Mouse (Mus musculus): ENCODE measurements at regions not wholly inside any gene's neighbourhood (a gene's known extent, or its start where the extent isn't known, plus 50 kb on each side); places are given as distances from the start of the nearest gene placed in this dataset.
A peak's percentile ranks its signal among the peaks of the same experiment; 100 is the strongest.
"Not testable (repeated sequence)": the region's sequence is repeated elsewhere in the genome, so short reads cannot be mapped to it uniquely, and the experiment has no call there.

- no peak for DNase-seq (ENCODE audit: low spot score in 2 of 2)
These were observed 55.9 kb downstream of the Tmem121 start for GRCm38 (mm10) chr12:113241373-113242193.

GRCm38 (mm10) chr12:113242194-113242510, 56.4 kb downstream of the Tmem121 start:
- no peak for DNase-seq (ENCODE audit: low spot score in 2 of 2)

- no peak for DNase-seq (ENCODE audit: low spot score in 2 of 2)
These were observed 59.0 kb downstream of the Tmem121 start for GRCm38 (mm10) chr12:113244685-113245084.

- DNase-seq (ENCODE audit: low spot score in 2 of 2): not testable (repeated sequence)
These were observed 68.0 kb downstream of the Tmem121 start for GRCm38 (mm10) chr12:113253446-113254424.

- DNase-seq (ENCODE audit: low spot score in 2 of 2): no peak
These were observed 69.6 kb downstream of the Tmem121 start for GRCm38 (mm10) chr12:113255331-113255730.

- DNase-seq (ENCODE audit: low spot score in 2 of 2): no peak
These were observed 70.9 kb downstream of the Tmem121 start for GRCm38 (mm10) chr12:113256628-113257027.

GRCm38 (mm10) chr12:113257243-113257642, 71.5 kb downstream of the Tmem121 start:
- DNase-seq (ENCODE audit: low spot score in 2 of 2): no peak

GRCm38 (mm10) chr12:113259476-113259875, 73.7 kb downstream of the Tmem121 start:
- DNase-seq (ENCODE audit: low spot score in 2 of 2): no peak

GRCm38 (mm10) chr12:113260304-113260703, 74.6 kb downstream of the Tmem121 start:
- DNase-seq (ENCODE audit: low spot score in 2 of 2): no peak

GRCm38 (mm10) chr12:113275934-113276333, 90.2 kb downstream of the Tmem121 start:
- no peak for DNase-seq (ENCODE audit: low spot score in 2 of 2)

GRCm38 (mm10) chr12:113276355-113276942, 90.7 kb downstream of the Tmem121 start:
- DNase-seq (ENCODE audit: low spot score in 2 of 2): no peak

GRCm38 (mm10) chr12:113277741-113278140, 92.0 kb downstream of the Tmem121 start:
- no peak for DNase-seq (ENCODE audit: low spot score in 2 of 2)

GRCm38 (mm10) chr12:113292029-113292809, 106.5 kb downstream of the Tmem121 start:
- no peak for DNase-seq (ENCODE audit: low spot score in 2 of 2)

- DNase-seq (ENCODE audit: low spot score in 2 of 2): no peak
These were observed 110.2 kb downstream of the Tmem121 start for GRCm38 (mm10) chr12:113295924-113296323.

- no peak for DNase-seq (ENCODE audit: low spot score in 2 of 2)
These were observed 120.2 kb downstream of the Tmem121 start for GRCm38 (mm10) chr12:113305973-113306372.

GRCm38 (mm10) chr12:113313319-113313718, 127.6 kb downstream of the Tmem121 start:
- no peak for DNase-seq (ENCODE audit: low spot score in 2 of 2)

- DNase-seq (ENCODE audit: low spot score in 2 of 2): no peak
These were observed 128.9 kb downstream of the Tmem121 start for GRCm38 (mm10) chr12:113314624-113315023.

- DNase-seq (ENCODE audit: low spot score in 2 of 2): no peak
These were observed 135.4 kb downstream of the Tmem121 start for GRCm38 (mm10) chr12:113321086-113321485.

GRCm38 (mm10) chr12:113322173-113322572, 136.4 kb downstream of the Tmem121 start:
- DNase-seq (ENCODE audit: low spot score in 2 of 2): no peak

- peak in 1 of 2 experiments; percentile 16 for DNase-seq (ENCODE audit: low spot score in 2 of 2)
These were observed 142.1 kb downstream of the Tmem121 start for GRCm38 (mm10) chr12:113327851-113328250.

- peak in 1 of 2 experiments; percentile 57 for DNase-seq (ENCODE audit: low spot score in 2 of 2)
These were observed 144.5 kb downstream of the Tmem121 start for GRCm38 (mm10) chr12:113330266-113330665.
